Mouse (Mus musculus): Measurements from ENCODE around the gene C1s1.
"Not testable (repeated sequence)": the region's sequence is repeated elsewhere in the genome, so short reads cannot be mapped to it uniquely, and the experiment has no call there.

C1s1 gene

GRCm38 (mm10) chr6:124542284-124542683, at the start of gene C1s1:
TSS of gene C1s1 (minus strand) at chr6:124542359.
- in situ Hi-C loops (cut with MboI; ENCODE audit: low sequenced_read_pairs): not testable (repeated sequence)

GRCm38 (mm10) chr6:124588771-124589170, 46.6 kb upstream of the C1s1 start:
- in situ Hi-C loops (cut with MboI; ENCODE audit: low sequenced_read_pairs): no loop called here

GRCm38 (mm10) chr6:124586266-124586665, 44.1 kb upstream of the C1s1 start:
- in situ Hi-C loops (cut with MboI; ENCODE audit: low sequenced_read_pairs): no loop called here

- in situ Hi-C loops (cut with MboI; ENCODE audit: low sequenced_read_pairs): no loop called here
These were observed 43.6 kb upstream of the C1s1 start for GRCm38 (mm10) chr6:124585761-124586160.

GRCm38 (mm10) chr6:124584935-124585334, 42.8 kb upstream of the C1s1 start:
- in situ Hi-C loops (cut with MboI; ENCODE audit: low sequenced_read_pairs): no loop called here

- in situ Hi-C loops (cut with MboI; ENCODE audit: low sequenced_read_pairs): no loop called here
These were observed 40.1 kb upstream of the C1s1 start for GRCm38 (mm10) chr6:124582231-124582630.

GRCm38 (mm10) chr6:124580155-124580554, 38.0 kb upstream of the C1s1 start:
- in situ Hi-C loops (cut with MboI; ENCODE audit: low sequenced_read_pairs): not testable (repeated sequence)

GRCm38 (mm10) chr6:124575155-124575678, 33.1 kb upstream of the C1s1 start:
- in situ Hi-C loops (cut with MboI; ENCODE audit: low sequenced_read_pairs): not testable (repeated sequence)

- in situ Hi-C loops (cut with MboI; ENCODE audit: low sequenced_read_pairs): no loop called here
These were observed 27.9 kb upstream of the C1s1 start, which contains the start of gene C1rb for GRCm38 (mm10) chr6:124570026-124570425. TSS of gene C1rb (plus strand) at chr6:124570294.

- in situ Hi-C loops (cut with MboI; ENCODE audit: low sequenced_read_pairs): not testable (repeated sequence)
These were observed 19.5 kb upstream of the C1s1 start for GRCm38 (mm10) chr6:124561611-124562010.

- in situ Hi-C loops (cut with MboI; ENCODE audit: low sequenced_read_pairs): not testable (repeated sequence)
These were observed 19.0 kb upstream of the C1s1 start for GRCm38 (mm10) chr6:124561156-124561555.

- in situ Hi-C loops (cut with MboI; ENCODE audit: low sequenced_read_pairs): not testable (repeated sequence)
These were observed 13.8 kb upstream of the C1s1 start for GRCm38 (mm10) chr6:124555956-124556355.

GRCm38 (mm10) chr6:124552766-124553165, 10.6 kb upstream of the C1s1 start:
- in situ Hi-C loops (cut with MboI; ENCODE audit: low sequenced_read_pairs): no loop called here

- in situ Hi-C loops (cut with MboI; ENCODE audit: low sequenced_read_pairs): no loop called here
These were observed 6.9 kb upstream of the C1s1 start for GRCm38 (mm10) chr6:124549023-124549550.

- in situ Hi-C loops (cut with MboI; ENCODE audit: low sequenced_read_pairs): not testable (repeated sequence)
These were observed 5.8 kb upstream of the C1s1 start for GRCm38 (mm10) chr6:124547979-124548378.

- in situ Hi-C loops (cut with MboI; ENCODE audit: low sequenced_read_pairs): no loop called here
These were observed 3.3 kb upstream of the C1s1 start for GRCm38 (mm10) chr6:124545425-124545824.

- in situ Hi-C loops (cut with MboI; ENCODE audit: low sequenced_read_pairs): no loop called here
These were observed 2.3 kb upstream of the C1s1 start for GRCm38 (mm10) chr6:124544466-124544865.

- in situ Hi-C loops (cut with MboI; ENCODE audit: low sequenced_read_pairs): not testable (repeated sequence)
These were observed 983 bp downstream of the C1s1 start for GRCm38 (mm10) chr6:124541176-124541575.

- in situ Hi-C loops (cut with MboI; ENCODE audit: low sequenced_read_pairs): not testable (repeated sequence)
These were observed 5.9 kb downstream of the C1s1 start for GRCm38 (mm10) chr6:124536125-124536829.

GRCm38 (mm10) chr6:124531077-124531476, 11.1 kb downstream of the C1s1 start:
- in situ Hi-C loops (cut with MboI; ENCODE audit: low sequenced_read_pairs): no loop called here

GRCm38 (mm10) chr6:124527881-124528280, 14.3 kb downstream of the C1s1 start:
- in situ Hi-C loops (cut with MboI; ENCODE audit: low sequenced_read_pairs): no loop called here

GRCm38 (mm10) chr6:124522082-124522481, 20.1 kb downstream of the C1s1 start:
- in situ Hi-C loops (cut with MboI; ENCODE audit: low sequenced_read_pairs): not testable (repeated sequence)
